Mouse (Mus musculus): Measurements from ENCODE around the gene Col12a1.

Col12a1 gene

DNA sequence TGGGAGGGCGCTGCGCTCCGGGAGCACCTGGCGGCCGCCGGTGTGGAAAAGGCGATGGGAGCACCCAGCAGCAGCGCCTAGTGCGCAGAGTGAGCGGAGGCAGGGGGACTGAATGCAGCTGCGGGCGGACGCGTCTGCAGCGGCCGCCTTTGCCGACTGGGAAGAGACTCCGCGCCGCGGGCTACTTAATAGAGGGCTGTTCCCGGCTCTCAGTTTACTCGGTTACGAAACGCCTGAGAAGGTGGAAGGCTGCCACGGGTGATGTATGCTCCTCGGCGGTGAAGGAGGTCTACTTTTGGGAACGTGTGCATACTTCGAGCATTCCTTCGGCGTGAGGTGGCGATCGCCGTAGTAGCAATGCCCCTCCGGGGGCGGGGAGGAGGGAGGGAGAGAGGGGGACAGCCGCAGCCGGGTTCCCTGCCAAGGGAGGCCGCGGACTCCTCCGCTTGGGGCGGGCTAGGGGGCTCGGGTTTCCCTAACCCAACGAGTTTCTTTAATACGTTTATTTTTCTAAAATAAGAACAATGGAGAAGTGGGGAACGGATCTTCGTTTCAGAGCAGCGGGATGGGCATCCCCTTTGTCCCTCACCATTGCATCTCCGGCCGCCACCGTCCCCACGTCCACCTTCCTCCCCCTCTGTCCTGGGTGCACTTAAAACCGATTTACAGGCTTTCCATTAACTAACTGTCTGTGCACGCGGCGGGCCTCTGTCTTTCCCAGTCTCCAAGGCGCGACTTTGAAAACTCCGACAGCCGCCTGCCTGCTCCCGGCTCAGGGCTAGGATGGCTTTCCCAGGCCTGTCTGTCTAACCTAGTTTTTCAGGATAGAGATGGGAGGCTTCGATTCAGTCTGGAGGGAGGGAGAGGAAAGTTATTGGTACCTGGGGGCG is at the start of gene Col12a1:
Gene Col12a1, minus strand, starts transcription at position 351 of the 890 bp plus-strand sequence.
- no peak for DNase-seq (ENCODE audit: low read depth)

DNA sequence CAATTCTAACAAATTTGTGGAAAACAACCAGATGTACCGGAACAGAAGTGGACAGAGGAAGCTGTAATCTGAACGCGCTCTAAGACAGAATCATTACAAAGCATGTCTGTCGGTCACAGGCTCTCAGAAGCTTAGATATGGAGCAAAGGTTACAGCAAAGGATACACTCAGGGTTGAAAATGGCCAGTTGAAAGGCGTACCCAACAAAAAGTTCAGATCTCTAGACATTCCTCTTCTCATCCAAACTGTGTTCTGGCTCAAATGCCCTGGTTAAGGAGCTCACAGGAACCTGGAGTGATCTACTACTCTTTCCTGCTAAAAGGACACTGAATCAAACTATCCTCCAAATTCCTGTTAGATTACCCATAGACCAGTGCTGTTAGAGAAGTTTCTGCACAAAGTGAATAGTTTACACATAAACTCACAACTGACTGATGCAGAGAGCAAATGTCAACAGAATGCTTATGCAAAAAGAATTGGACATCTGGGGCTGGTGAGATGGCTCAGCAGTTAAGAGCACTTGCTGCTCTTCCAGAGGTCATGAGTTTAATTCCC is 48.4 kb upstream of the Col12a1 start:
- no peak for DNase-seq (ENCODE audit: low read depth)

DNA sequence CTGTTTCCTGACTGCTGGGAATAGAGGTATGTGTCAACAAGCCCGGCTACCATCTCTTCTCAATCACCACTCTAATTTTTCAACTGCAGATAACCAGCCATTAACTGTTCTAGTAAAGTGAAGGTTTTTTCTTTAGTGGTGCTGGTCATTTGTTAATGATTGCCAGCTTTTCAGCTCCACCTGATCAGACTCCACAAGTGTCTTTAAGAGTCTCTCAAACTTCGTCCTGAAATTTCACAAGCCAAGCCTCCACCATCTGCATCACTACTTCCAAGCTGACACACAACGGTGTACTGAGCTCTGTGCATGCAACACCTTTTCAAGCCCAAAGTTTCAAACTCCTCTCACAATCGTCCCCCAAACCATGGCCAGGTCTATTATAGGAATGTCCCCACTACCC is 46.7 kb upstream of the Col12a1 start:
- DNase-seq (ENCODE audit: low read depth), result no peak

- no peak for DNase-seq (ENCODE audit: low read depth)
Measured at GRCm38 (mm10) chr9:79762519-79762918, 43.9 kb upstream of the Col12a1 start.

- DNase-seq (ENCODE audit: low read depth), result no peak
Measured at GRCm38 (mm10) chr9:79760076-79760475, 41.4 kb upstream of the Col12a1 start.

DNA sequence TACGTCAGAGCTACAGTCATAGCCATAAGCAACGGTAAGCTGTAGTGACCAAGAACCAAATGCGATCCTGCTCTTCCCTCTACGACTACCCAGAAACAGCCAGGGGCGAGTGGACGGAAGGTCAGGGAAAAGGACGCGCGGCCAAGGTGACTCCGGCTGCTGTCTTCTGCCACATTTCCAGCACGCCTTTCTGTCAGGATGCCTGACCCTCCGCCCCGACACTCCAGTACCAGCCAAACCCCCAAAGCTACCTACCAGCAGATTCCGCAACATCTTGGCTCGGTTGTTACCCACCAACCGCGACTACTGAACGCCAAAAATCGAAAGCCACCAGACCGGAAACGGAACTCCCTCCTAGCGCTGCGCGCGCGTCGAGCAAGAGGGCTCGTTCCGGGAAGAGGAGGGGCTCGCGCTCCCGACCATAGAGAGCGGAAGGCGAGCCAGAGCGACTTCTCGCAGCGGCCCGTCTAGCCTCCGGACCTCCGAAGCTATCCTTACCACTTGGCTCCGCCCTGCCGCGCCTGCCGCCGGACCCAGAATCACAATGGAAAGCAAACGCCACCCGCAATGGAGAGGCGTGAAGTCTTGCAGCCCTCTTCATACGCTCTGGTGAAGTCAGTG is 40.9 kb upstream of the Col12a1 start, which contains the start of gene Cox7a2:
Gene Cox7a2, minus strand, starts transcription at position 494 of the 621 bp plus-strand sequence.
- DNase-seq (ENCODE audit: low read depth), result peak; percentile 93

DNA sequence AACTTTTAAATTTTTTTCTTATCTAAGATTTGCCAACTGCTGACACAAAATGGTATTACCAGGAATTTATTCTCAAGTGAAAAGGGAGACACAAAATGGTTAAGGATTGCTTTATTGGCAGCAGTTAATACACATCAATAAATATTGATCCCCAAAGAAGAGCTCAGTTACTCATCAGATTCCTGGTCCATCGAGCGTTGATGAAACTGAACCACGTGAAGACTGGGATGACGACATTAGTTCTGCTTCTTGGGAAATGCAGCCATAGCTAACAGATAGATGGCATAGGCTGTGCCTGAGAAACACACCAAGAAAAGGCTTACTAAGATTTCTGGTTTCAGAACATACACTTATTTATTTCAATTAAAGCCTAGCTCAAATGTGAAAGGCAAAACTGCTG is 36.7 kb upstream of the Col12a1 start:
- no peak for DNase-seq (ENCODE audit: low read depth)

GRCm38 (mm10) chr9:79751846-79752245 is 33.2 kb upstream of the Col12a1 start:
- DNase-seq (ENCODE audit: low read depth), result no peak

DNA sequence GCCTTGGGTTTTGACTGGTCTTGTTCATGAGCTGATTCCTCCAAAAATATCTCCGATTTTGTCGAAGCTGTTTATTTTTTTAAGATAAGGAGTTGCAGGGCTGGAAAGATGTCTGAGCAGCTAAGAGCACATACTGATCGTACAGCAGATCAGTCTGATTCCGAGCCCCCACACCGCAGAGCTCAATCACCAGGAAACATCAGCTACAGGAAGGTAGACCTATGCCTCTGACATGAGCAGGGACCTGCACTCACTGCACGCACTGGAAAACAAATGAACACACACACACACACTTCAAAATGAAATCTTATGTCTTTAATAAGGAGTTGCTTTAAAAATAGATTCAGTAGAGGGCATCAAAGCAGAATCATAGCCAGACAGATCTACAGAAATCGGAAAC is 32.1 kb upstream of the Col12a1 start:
- no peak for DNase-seq (ENCODE audit: low read depth)

GRCm38 (mm10) chr9:79745036-79745435 is 26.4 kb upstream of the Col12a1 start:
- no peak for DNase-seq (ENCODE audit: low read depth)

GRCm38 (mm10) chr9:79735608-79736007 is 17.0 kb upstream of the Col12a1 start:
- DNase-seq (ENCODE audit: low read depth), result no peak

DNA sequence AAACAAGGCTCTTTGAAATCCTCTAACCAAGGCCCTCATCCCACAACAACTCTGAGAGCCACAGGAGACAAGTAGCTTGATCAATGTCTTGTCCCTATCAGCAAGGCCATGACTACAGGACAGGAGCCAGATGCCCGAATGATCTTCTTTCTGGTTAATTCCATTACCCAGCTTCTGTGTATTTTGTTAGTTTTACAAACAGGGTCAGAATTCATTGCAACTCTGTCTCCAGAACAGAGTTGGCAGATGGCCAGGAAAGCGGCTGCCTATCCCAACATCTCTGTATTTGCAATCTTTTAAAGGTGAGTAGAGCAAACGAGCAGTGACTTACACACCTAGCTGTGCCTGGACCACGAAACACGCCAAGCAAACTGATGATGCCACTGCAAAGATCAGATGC is 11.7 kb upstream of the Col12a1 start:
- DNase-seq (ENCODE audit: low read depth), result no peak

DNA sequence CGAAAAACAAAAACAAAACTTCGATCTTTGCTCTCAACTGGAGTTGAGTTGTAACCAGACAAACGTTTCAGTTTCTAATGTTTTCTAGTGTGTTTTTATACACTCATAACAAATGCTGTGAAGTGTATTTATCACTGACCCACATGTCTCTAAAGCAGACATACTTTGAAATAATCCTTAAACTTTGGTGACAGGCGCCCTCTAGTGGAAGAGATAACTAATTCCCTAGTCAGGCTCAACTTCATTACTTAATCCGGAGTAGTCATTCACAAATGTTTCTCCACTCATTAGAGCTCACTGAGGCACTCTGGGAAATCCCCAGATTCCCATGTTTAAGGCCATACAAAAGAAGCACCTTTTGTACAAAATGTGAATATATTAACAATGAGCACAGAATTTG is 4.5 kb upstream of the Col12a1 start:
- no peak for DNase-seq (ENCODE audit: low read depth)

GRCm38 (mm10) chr9:79721056-79721455 is 2.4 kb upstream of the Col12a1 start:
- DNase-seq (ENCODE audit: low read depth), result no peak

GRCm38 (mm10) chr9:79720143-79720542 is 1.5 kb upstream of the Col12a1 start:
- DNase-seq (ENCODE audit: low read depth), result no peak

DNA sequence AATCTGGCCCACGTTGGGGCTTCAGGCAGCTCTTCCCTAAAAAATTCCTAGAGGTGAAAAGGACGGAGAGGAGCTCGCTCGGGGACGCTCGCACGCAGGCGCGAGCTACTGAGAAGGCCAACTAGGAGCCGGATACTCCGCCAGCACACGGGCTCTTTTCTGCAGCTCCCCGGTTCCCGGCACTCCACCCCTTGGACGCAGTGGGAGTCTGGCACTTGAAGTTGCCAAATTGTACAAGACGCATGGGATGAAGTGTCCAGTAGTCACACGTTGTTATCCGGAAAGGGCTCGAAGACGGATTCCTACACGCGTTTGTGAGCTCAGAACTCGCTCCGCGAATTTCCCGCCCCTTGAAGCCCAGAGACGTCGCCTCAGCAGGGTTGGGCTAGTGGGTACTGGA is 820 bp upstream of the Col12a1 start:
- DNase-seq (ENCODE audit: low read depth), result no peak

DNA sequence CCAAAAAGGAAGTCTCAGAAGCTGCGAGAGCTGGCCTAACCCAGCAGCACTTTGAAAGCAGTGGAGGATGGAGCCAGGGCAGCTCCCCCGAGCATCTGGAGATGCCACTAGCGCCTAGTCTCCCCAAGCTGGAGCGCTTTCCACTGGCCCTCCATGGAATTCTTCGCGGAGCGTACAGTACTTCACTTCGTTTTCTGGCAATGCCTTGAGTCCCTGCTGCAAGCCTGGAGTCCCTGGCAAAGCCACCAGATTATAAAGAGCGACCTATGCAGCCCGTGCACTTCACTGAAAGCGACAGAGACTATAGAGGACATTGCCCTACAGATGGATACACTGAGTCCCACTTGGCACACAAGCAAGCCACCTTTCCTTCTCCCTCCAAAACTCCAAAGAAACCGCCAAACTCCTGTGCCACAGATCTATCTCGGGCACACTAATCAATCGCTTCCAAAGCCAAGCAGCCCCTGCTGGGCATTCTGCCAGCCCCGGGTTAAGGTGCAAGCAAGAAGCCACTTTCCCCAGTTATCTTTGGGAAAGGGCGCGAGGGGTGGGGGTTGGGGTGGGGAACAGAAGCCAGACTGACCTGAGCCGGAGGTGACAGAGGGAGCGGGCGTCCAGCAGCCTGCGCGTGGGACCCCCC is 675 bp downstream of the Col12a1 start:
- no peak for DNase-seq (ENCODE audit: low read depth)

DNA sequence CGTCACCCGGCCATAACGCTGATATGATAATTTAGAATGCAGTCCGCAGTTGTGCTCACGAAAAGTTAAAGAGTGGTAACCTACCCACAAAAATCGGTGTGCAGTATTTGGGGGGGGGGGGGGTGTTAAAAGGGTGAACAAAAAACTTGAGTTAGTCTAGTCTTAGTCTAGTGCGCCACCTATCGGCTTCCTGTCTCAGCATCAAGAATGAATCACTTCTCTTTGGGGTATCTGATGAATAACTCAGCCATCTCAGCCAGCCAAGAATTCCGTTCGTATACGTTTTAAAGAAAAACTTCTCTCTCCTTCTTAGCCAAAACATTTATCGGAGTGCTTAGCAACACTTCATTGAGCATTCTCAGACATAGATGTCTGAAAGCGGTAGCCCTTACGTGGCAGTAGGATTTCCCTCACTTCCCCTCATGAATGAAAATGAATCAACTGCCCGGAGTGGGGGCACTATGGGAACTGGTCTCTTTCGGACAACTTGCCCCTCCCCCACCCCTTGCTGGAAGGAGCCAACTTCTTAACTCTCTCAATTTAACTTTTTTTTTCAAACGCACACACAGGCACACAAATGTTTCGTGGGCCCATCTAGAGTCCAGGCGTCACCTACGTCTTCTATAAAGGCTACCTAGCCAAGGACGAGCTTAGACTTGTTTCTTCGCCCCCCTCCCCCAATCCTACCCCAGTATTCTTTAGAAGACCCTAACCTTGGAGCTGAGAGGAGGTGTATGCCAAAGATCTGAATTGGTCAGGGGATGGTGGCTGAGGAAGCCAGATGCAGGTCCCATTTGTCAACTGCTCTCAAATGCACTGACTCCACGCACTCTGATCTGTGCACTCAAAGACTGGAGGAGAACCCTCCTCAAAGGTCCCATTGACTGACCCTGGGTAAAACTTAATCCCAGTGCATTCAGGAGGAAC is 1.5 kb downstream of the Col12a1 start:
- DNase-seq (ENCODE audit: low read depth), result peak; percentile 36

DNA sequence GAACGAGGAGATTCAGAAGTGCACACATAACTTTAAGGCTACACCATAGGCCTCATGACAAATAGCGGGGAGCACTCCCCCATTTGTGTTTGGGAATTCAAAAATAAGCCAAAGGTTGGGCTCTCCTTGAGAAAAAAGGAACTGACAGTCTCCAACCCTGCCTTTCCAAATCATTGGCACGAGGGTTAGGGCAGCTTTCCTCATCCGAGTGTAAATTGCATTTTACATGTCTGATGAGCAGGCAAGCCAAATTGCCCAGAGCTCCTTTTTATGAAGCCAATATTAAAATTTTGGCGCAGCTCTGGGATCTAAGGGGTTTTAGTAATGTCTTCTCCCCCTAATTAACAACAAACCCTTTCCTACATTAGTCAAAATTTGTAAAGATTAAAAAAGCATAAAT is 2.1 kb downstream of the Col12a1 start:
- DNase-seq (ENCODE audit: low read depth), result no peak

- no peak for DNase-seq (ENCODE audit: low read depth)
Measured at GRCm38 (mm10) chr9:79714471-79715045, 4.1 kb downstream of the Col12a1 start.

Measured in c-Kit-positive CD71-negative TER-119-negative erythroid progenitor cells, embryonic 14.5 days (primary cell).